Mouse (Mus musculus) cerebellum, postnatal 25 days (tissue): ENCODE results near the gene Yap1.
A peak's percentile ranks its signal among the peaks of the same experiment; 100 is the strongest.

Experiments used
- DNase-seq, 2 experiments: peaks; one replicate each; pipeline ENCODE4 v3.0.0; 2021; ENCODE audit warnings: mixed read lengths in 2 of 2

Yap1 gene

GRCm38 (mm10) chr9:7971993-7972392 lies 32.4 kb downstream of the Yap1 start:
- no peak for DNase-seq

- no peak for DNase-seq
These were observed 36.4 kb downstream of the Yap1 start for GRCm38 (mm10) chr9:7967980-7968379.

GRCm38 (mm10) chr9:7965590-7965989 lies 38.8 kb downstream of the Yap1 start:
- no peak for DNase-seq

GRCm38 (mm10) chr9:7963867-7964266 lies 40.5 kb downstream of the Yap1 start:
- no peak for DNase-seq

- DNase-seq, result no peak
These were observed 41.5 kb downstream of the Yap1 start for GRCm38 (mm10) chr9:7962915-7963314.

GRCm38 (mm10) chr9:7961366-7962160 lies 42.8 kb downstream of the Yap1 start:
- peak; percentile 24 to 45 for DNase-seq

GRCm38 (mm10) chr9:7960382-7960781 lies 44.0 kb downstream of the Yap1 start:
- peak in 1 of 2 experiments; percentile 34 for DNase-seq

- DNase-seq, result no peak
These were observed 45.1 kb downstream of the Yap1 start for GRCm38 (mm10) chr9:7959301-7959700.

- no peak for DNase-seq
These were observed 46.3 kb downstream of the Yap1 start for GRCm38 (mm10) chr9:7958025-7958593.

GRCm38 (mm10) chr9:7957407-7957806 lies 47.0 kb downstream of the Yap1 start:
- peak; percentile 28 to 66 for DNase-seq

GRCm38 (mm10) chr9:7956400-7956799 lies 48.0 kb downstream of the Yap1 start:
- no peak for DNase-seq

GRCm38 (mm10) chr9:7952886-7953285 lies 51.5 kb downstream of the Yap1 start:
- no peak for DNase-seq

- no peak for DNase-seq
These were observed 54.2 kb downstream of the Yap1 start for GRCm38 (mm10) chr9:7950211-7950644.

- DNase-seq, result peak in 1 of 2 experiments; percentile 18
These were observed 56.5 kb downstream of the Yap1 start for GRCm38 (mm10) chr9:7947946-7948345.

- no peak for DNase-seq
These were observed 60.5 kb downstream of the Yap1 start for GRCm38 (mm10) chr9:7943796-7944462.

- DNase-seq, result no peak
These were observed 61.7 kb downstream of the Yap1 start for GRCm38 (mm10) chr9:7942701-7943100.

- DNase-seq, result no peak
These were observed 64.3 kb downstream of the Yap1 start for GRCm38 (mm10) chr9:7940075-7940474.

GRCm38 (mm10) chr9:7934419-7934818 lies 70.0 kb downstream of the Yap1 start:
- DNase-seq, result peak; percentile 33 to 35

- DNase-seq, result no peak
These were observed 74.8 kb downstream of the Yap1 start for GRCm38 (mm10) chr9:7929552-7929951.

- DNase-seq, result no peak
These were observed 75.5 kb downstream of the Yap1 start for GRCm38 (mm10) chr9:7928866-7929265.

- DNase-seq, result no peak
These were observed 76.1 kb downstream of the Yap1 start for GRCm38 (mm10) chr9:7928207-7928793.

- DNase-seq, result no peak
These were observed 89.5 kb downstream of the Yap1 start for GRCm38 (mm10) chr9:7914925-7915324.

- peak; percentile 45 to 65 for DNase-seq
These were observed 89.9 kb downstream of the Yap1 start for GRCm38 (mm10) chr9:7914487-7914886.
